Mouse (Mus musculus) layer of hippocampus, postnatal 36 days (tissue): ENCODE data around the gene Lrrc28. TPM values are rescaled to one million over a fixed set of nuclear protein-coding genes. Genes with fewer than 3 reads are reported as not detected.

Experiments used
- DNase-seq, 2 experiments: peaks; one replicate each; pipeline ENCODE4 v3.0.0; 2022
- total RNA-seq, 2 experiments: library from RNA; stranded (reverse); gene quantifications; 2 replicates each; pipeline ENCODE4 v1.2.3; 2021

The Lrrc28 gene
- total RNA-seq, 2 experiments from 2014 or later: 38.3 to 46.2 TPM

DNA sequence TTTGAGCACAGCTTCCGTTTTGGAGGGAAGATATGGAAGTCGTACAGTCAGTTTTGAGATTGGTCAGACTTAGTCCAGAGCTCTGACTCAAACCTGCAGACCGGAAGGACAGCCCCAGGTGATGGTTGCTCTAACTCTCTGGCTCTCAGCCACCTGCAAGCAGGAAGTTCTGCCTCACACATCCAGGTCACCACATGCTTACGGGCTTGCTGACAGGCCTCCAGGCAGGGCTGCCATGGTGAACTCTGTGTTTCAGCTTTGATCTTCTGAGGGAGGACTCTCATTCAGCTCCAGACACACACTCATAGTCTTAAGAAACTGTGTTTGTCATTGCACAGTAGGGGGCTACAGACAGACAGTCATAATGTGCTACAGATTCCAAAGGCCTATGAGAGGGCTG, 161.4 kb downstream of the Lrrc28 start:
- DNase-seq: no peak

DNA sequence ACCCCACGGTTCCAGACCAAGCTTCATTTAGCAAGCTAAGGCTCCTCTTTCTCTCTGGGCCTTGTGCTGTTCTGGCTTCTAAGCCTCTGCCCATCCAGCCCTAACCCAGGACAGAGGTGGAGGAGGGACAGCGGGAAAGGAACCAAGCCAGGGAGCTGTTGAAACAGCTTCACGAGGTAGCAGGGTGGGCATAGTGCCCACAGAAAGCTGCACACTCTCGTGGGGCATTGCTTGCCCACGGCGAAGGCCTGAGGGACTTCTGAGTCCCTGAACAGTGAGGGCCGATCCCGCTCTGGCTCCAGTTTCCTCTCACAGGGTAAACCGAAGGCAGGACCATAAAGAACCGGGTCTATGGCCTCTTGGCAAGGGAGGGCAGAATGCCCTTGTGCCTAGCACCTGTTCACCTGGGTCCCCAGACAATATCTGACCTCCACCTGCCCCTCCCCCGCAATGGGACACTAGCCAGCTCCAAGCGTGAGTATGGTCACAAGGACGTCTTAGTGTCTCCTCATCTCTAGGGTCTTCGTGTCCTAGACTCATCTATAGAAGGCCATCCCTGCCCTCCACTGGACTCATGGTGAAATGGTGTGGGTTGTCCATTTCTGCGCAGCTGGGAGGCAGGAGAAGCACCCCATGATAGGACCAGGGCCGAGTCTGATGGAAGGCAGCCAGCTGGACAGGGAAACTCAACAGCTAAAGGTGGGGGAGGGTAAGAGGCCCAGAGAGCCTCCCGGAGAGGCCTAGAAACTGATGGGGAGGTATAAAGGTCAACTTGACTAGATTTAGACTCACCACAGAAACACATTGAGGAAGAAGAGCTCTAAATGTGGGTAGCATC, 165.3 kb downstream of the Lrrc28 start:
- DNase-seq: no peak

DNA sequence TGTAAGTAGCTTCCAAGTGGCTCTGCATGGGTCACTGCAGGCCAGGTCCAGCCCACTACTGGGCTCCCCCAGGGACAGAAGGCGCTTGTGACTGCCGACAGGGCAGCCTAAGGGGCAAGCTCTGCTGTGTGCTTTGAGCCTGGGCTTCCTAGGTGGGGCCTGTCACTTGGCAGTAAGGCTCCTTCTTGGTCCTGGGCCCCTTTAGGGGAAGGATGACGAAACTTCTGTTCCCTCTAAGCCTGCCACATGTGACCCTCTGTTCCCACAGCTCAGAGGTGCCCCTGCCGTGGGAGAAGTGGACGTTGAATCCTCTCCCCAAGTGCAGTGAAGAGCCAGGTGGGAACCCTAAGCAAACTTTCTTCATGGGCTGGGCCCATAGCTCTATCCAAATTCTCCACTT, 165.9 kb downstream of the Lrrc28 start:
- DNase-seq: no peak

DNA sequence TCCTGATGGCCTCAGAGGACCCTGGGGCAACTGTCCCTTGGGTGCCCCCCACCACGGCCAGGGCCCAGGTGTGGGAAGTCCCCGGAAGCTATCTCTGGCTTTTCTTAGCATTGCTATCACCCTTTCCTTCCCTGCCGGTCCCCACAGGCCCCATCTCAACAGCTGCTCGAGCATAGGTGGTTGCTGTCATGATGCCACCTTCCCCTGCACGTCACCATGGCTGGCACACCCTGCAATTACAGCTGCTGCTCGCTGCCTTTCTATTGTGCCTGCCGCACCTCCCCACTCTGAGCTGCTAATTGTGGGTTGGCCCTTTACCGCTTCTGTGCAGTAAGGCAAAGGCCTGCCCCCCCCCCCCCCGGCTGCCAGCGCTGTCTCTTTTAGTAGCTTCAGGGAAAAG, 167.1 kb downstream of the Lrrc28 start:
- DNase-seq: no peak

DNA sequence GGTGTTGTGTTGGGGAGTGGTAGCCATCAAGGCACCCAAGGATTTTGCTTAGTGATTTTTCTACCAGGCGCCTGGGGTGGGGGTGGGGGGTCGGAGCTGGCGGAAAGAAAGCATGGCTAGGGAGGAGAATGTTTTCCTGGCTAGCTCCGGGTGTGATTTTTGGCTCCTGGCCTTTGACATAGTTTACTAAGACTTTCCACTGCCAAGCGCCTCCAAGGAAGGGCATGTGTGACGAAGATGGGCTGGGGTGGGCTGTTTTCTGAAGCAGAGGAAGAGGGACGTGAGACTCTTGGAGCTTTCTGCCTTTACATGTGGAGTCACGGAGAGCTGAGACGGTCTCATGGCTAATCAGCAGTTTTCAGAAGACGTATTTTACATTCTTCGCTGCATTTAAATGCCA, 173.8 kb downstream of the Lrrc28 start:
- no peak for DNase-seq

DNA sequence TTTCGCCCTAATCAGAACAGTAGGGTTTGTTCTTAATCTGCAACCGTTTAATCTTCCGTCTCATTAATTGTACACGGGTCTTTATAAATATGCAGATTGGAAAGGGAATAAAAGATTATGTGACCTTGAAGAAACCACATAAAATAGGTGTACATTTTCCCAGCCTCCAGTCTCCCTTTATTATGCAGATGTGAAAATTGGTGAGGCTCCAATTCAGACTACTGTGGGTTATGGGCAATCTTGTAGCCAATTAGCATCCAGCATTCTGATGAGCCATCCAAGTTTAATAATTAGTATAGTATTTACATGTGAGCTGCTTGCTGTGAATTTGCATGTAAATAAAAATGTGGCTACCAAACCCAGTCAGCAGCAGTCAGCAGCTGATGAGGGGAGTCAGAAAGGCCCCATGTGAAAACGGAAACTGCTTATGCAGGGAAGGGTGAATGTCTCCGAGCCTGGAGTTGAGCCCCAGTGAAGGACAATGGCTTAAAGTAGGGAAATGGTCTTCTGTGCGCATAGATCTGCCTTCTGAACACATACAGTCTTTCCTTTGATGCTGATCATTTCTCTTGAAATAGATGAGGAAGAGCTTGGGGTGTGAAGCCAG, 176.2 kb downstream of the Lrrc28 start:
- no peak for DNase-seq

DNA sequence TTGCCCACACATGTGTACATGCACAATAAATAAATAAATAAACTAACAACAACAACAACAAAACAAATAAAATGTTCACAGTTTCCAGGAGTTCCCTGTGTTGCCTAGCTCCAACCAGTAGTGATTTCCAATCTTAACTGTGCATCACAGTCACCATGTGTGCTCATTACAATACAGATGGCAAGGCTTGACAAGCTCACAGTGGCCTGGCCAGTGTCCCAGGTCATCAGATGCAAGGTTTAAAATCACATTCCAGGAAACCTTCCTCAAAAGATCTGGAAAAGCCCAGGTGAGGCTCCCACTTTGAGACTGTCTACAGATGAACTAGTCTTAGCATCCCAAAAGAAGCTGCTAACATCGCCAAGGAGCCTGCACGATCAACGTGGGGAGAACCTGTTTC, 176.9 kb downstream of the Lrrc28 start:
- DNase-seq: no peak

DNA sequence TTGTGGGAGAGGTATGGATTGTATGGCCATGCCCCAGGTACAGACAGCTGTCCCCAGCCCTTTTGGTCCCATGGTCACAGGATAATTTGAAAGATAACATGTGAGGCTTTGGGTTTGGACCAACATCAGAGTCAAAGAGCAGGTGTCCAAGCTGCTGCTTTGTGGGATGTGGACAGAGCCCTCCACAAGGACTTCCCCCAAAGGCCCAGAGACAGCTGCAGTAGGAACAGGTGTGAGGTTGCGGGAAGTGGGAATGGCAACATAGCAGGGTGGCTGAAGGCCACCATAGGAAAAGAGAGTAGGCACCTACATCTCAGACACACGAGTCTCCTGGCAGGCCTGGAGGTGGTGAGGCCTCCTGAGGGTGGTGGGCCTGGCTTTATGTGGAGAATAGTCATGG, 178.7 kb downstream of the Lrrc28 start:
- DNase-seq: no peak

DNA sequence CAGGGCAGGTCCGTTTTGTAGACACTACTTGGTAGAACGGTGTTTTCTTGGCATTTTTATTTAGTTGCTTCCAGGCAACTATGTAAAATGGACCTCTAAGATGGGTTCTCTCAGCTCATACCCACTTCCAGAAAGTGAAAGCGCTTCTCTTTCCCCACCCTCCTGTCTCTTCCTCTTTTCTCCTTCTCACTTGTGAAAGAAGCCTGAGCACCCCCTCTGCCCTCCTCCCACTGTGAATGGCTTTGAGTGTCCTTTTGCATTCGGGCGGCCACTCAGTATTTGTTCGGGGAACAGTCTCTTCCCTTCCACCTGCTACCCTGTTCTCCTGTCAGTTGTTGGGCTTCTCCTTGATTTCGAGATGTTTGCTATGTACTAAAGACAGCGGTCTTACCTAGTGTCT, 180.4 kb downstream of the Lrrc28 start:
- DNase-seq: no peak

DNA sequence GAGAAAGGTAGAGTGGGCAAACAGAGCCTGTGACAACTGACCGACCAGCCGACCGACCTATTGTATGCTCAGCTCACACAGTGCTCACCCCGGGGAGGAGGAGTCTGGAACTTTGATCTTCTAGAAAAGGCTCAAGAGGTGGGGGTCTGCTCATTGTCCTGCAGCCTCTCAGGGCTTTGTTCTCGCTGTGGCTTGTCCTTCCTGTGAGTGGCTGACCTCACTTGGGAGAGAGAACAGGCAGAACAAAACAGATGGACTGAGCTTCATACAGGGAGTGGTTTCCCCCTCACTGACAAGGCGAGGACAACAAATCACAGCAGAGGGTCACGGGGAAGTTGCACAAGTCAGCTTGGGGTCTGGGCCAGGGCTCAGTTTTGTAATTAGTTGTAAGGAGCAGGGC, 181.5 kb downstream of the Lrrc28 start:
- DNase-seq: no peak

Other genes with a start within 250 kb of the Lrrc28 start
- 1 to 10 TPM; 6.2 to 9.0 TPM for gene Ttc23, start 2.1 kb upstream of the Lrrc28 start, total RNA-seq
- gene Synm, start 114.5 kb upstream of the Lrrc28 start, total RNA-seq: 10 to 100 TPM; 19.8 to 20.9 TPM